Mouse (Mus musculus) ES-E14 (cell line): Measurements from ENCODE around the gene Clic4. TPM values are rescaled to one million over a fixed set of nuclear protein-coding genes. Genes with fewer than 3 reads are reported as not detected.

Source experiments
- DNase-seq: peaks from one replicate; pipeline ENCODE4 v3.0.0-alpha.2; 2013; ENCODE audit warnings: low read depth, low spot score
- H3K27ac ChIP-seq: 2 replicates; pipeline ENCODE4 v1.5.1; 2012; ENCODE audit warnings: low read depth, mild to moderate bottlenecking, low read length, moderate library complexity, mixed read lengths; ENCODE audit not compliant: poor library complexity, insufficient read depth, severe bottlenecking
- H3K36me3 ChIP-seq: 2 replicates; pipeline ENCODE4 v1.6.1; 2012; ENCODE audit warnings: mild to moderate bottlenecking, low read length, moderate library complexity, mixed read lengths; ENCODE audit not compliant: control insufficient read depth, poor library complexity, insufficient read depth, severe bottlenecking
- H3K4me1 ChIP-seq, 2 experiments: fragments of 150-350 bp in 1 of 2; sonication (generic) in 1 of 2; 2 replicates each; pipeline ENCODE4 v1.6.1; 2012; ENCODE audit warnings: low read length in 2 of 2, mild to moderate bottlenecking in 1 of 2, mixed read lengths in 1 of 2; ENCODE audit not compliant: control insufficient read depth in 2 of 2, insufficient read depth in 2 of 2, poor library complexity in 1 of 2
- H3K4me3 ChIP-seq, 2 experiments: fragments of 150-350 bp in 1 of 2; sonication (generic) in 1 of 2; 2 replicates each; pipeline ENCODE4 v1.5.1; 2012; ENCODE audit warnings: low read length in 2 of 2, low read depth in 1 of 2, mild to moderate bottlenecking in 1 of 2, mixed read lengths in 1 of 2; ENCODE audit not compliant: insufficient read depth in 1 of 2, poor library complexity in 1 of 2, severe bottlenecking in 1 of 2
- H3K9ac ChIP-seq: 2 replicates; pipeline ENCODE4 v1.6.1; 2012; ENCODE audit warnings: low read depth, mild to moderate bottlenecking, low read length, mixed read lengths; ENCODE audit not compliant: poor library complexity, insufficient read depth, severe bottlenecking
- H3K9me3 ChIP-seq: fragments of 150-350 bp; sonication (generic); 2 replicates; pipeline ENCODE4 v1.6.1; 2012; ENCODE audit warnings: low read depth, mild to moderate bottlenecking, low read length; ENCODE audit not compliant: control insufficient read depth, insufficient read depth
- CHD2 ChIP-seq: IDR thresholded peaks from 2 replicates; pipeline ENCODE4 v1.6.1; 2014; ENCODE audit warnings: mild to moderate bottlenecking, low read depth, low read length, inconsistent platforms
- HCFC1 ChIP-seq: IDR thresholded peaks from 2 replicates; pipeline ENCODE4 v1.6.1; 2012; ENCODE audit warnings: low read length, inconsistent platforms, borderline replicate concordance; ENCODE audit not compliant: insufficient read depth
- MAFK ChIP-seq: IDR thresholded peaks from 2 replicates; pipeline ENCODE4 v1.6.1; 2014; ENCODE audit warnings: mild to moderate bottlenecking, low read depth, low read length, inconsistent platforms; ENCODE audit not compliant: insufficient read depth
- ZC3H11A ChIP-seq: IDR thresholded peaks from 2 replicates; pipeline ENCODE4 v1.6.1; 2012; ENCODE audit warnings: low read depth, mild to moderate bottlenecking, inconsistent platforms, low read length, borderline replicate concordance
- ZNF384 ChIP-seq: IDR thresholded peaks from 2 replicates; pipeline ENCODE4 v1.6.1; 2012; ENCODE audit warnings: low read depth, low read length, inconsistent platforms
- in situ Hi-C, 2 experiments: fragments of 600-800 bp; cut with MboI; formaldehyde crosslinking; loops; one replicate each; pipeline ENCODE4 v1.15.1; 2025; ENCODE audit warnings: low sequenced_read_pairs in 2 of 2, inconsistent platforms in 1 of 2; ENCODE audit not compliant: unreplicated experiment in 2 of 2
- total RNA-seq: library from RNA; depleted of rRNA; stranded (reverse); fragments of 300-350 nt; gene quantifications from 2 replicates; pipeline ENCODE4 v1.2.3, GENCODE M21; 2012

Clic4 gene
- total RNA-seq, 1 experiment, result 69.3 TPM

DNA sequence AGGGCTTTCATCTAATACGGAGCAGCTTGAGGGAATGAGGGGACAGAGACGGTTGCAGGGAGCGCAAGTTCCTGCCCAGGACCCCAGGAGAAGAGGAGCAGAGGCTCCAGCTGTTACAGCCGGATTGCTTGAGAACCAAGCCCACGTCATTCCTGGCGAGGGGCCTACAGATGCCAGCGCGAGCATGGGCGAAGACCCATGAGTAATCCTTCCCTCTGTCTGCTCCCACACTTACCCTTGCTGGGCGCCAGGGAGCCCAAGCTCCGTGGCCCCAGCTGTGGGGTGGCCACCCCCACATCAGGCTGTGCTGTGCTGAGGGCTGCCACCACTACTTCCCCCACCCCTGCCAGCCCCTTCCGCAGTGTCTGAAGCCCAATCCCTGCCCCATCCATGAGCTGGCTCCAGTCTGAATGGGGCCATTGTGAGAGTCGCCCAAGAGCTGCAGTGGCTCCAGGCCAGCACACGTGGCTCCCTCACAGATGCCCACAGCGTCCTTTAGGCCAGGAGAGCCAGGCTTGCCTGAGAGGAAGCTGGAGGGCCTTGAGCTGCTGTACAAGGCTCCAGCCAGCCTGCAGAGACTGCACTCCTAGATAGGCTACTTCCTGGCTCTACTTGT, 25.4 kb upstream of the Clic4 start:
- peak overlapping the region; percentile 33; the same call in 1 of the 2 replicates for H3K9ac ChIP-seq
- in situ Hi-C loops, result no loop called here

DNA sequence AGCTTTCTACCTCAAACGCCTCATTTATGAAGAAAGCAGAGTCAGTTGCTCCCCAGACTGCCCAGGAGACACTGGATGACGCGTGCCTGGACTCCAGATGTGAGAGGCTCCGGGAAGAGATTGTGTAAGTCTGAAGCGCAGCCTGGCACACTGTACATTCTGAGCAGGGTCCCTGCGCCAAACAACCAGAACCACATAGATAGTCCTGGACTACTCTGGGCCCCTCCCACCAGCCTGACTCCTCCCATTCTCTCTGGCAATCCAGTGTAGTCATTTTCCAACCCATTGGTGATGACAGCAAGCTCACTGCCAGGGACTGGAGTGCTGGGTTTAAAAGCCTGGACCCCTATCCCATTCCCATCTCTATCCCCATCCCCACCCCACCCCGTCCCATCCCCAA, 24.5 kb upstream of the Clic4 start:
- H3K9ac ChIP-seq, result no peak overlapping the region
- DNase-seq, result no peak
- peaks cover 15 to 32% of the 10 kb centered on the region in 2 experiments for H3K4me1 ChIP-seq
- in situ Hi-C loops, result no loop called here
- no peak overlapping the region for H3K27ac ChIP-seq
- no peaks in the 10 kb centered on the region for H3K9me3 ChIP-seq
- H3K36me3 ChIP-seq, result no peaks in the 10 kb centered on the region
- H3K4me3 ChIP-seq, result no peak overlapping the region
- TF ChIP-seq ZC3H11A (no peak), MAFK (no peak), CHD2 (no peak), HCFC1 (no peak)

More for the DNA sequence above, 25.4 kb upstream of the Clic4 start:
- H3K9me3 ChIP-seq, result no peaks in the 10 kb centered on the region
- H3K36me3 ChIP-seq, result no peaks in the 10 kb centered on the region
- H3K27ac ChIP-seq, result no peak overlapping the region
- TF ChIP-seq ZC3H11A, result no peak
- no peak for TF ChIP-seq ZNF384
- no peak for TF ChIP-seq CHD2
- TF ChIP-seq HCFC1, result no peak
- TF ChIP-seq MAFK, result no peak
- H3K4me1 ChIP-seq, result peaks cover 15 to 40% of the 10 kb centered on the region in 2 experiments
- no peak for DNase-seq
- H3K4me3 ChIP-seq, result peak overlapping the region; percentile 12 to 23; a peak in 3 of 4 replicates

GRCm38 (mm10) chr4:135296565-135296964, 24.0 kb upstream of the Clic4 start:
- Histone ChIP-seq H3K4me1 (peaks cover 18 to 30% of the 10 kb centered on the region in 2 experiments), H3K9me3 (no peaks in the 10 kb centered on the region), H3K36me3 (no peaks in the 10 kb centered on the region), H3K9ac (no peak overlapping the region), H3K4me3 (no peak overlapping the region), H3K27ac (no peak overlapping the region)
- in situ Hi-C loops, result no loop called here
- TF ChIP-seq CHD2 (no peak), HCFC1 (no peak), ZC3H11A (no peak), MAFK (no peak), ZNF384 (no peak)
- no peak for DNase-seq

DNA sequence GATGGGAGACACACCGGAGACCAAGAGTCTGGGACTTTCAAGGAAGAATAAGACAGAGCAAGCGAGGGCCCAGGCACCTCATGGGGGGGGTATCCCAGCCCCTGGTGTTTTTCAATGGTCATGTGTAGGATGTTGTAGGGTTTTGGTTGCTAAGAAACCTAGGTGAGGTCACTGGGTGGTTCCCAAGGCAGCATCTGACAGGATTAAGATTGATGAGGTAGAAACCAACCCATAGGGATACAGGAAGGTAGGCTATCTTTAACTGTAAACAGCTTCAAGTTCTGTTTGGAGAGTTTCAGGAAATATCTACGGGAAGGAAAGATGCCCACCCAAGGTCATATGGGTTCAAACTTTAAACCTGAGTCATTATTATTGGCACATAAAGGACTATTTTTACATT, 21.2 kb upstream of the Clic4 start:
- Histone ChIP-seq H3K4me3 (no peak overlapping the region), H3K9ac (no peak overlapping the region), H3K9me3 (no peaks in the 10 kb centered on the region), H3K36me3 (no peaks in the 10 kb centered on the region), H3K27ac (no peak overlapping the region), H3K4me1 (peaks cover 9 to 23% of the 10 kb centered on the region in 2 experiments; a peak in 3 of 4 replicates)
- DNase-seq, result no peak
- no peak for TF ChIP-seq ZNF384
- TF ChIP-seq CHD2, result no peak
- TF ChIP-seq HCFC1, result no peak
- no peak for TF ChIP-seq MAFK
- TF ChIP-seq ZC3H11A, result no peak
- in situ Hi-C loops, result no loop called here

DNA sequence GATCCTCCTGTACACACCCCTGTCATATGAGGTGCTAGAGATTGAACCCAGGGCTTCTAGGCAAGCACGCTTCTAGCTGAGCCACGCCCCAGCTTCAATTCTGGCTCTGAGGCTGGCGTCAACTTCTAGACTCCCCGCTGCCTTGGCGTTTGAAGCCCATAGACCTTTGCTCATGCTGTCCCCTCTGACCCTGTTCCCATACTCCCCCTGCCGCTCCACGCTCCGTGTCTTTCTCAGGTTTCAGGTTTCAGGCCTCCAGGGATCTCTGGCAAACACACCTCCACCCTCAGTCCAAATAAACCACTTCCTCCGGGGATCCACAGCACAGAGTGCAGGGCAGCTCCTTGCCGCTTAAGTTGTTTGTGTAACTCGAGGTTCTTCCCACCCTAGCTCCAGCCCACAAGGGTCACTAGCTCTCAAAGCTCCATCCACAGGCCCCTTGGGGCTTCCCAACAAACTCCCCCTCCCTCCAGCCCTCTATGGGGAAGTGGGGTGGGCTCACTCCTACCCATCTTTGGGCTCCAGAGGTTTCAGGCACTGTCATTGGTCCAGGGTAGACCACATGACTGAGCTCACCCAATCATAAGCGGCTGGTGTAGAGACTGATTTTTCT, 20.0 kb upstream of the Clic4 start:
- no peak for TF ChIP-seq ZNF384
- peak; percentile 79 for DNase-seq
- Histone ChIP-seq H3K9ac (peak overlapping the region; percentile 50; the same call in 1 of the 2 replicates), H3K27ac (peak overlapping the region; percentile 66), H3K4me3 (peak overlapping the region; percentile 57 to 79), H3K36me3 (no peaks in the 10 kb centered on the region), H3K9me3 (no peaks in the 10 kb centered on the region), H3K4me1 (peaks cover 8 to 11% of the 10 kb centered on the region in 2 experiments; a peak in 3 of 4 replicates)
- in situ Hi-C loops, result no loop called here
